Mouse (Mus musculus) C2C12 (cell line): ENCODE measurements around the gene Gm12216.

Experiments
- CTCF ChIP-seq: IDR thresholded peaks from one replicate; pipeline ENCODE4 v1.5.1; 2011; ENCODE audit not compliant: control insufficient read depth, insufficient read depth, insufficient read length
- MAX ChIP-seq: IDR thresholded peaks from one replicate; pipeline ENCODE4 v1.6.1; 2011; ENCODE audit warnings: mild to moderate bottlenecking, control low read depth

GRCm38 (mm10) chr11:53769760-53770124 is 89.3 kb downstream of the Gm12216 start, which contains the start of gene Irf1:
- no peak for TF ChIP-seq MAX
- no peak for TF ChIP-seq CTCF
